Mouse (Mus musculus): Measurements from ENCODE around the gene Itgb8.

Itgb8 gene

DNA sequence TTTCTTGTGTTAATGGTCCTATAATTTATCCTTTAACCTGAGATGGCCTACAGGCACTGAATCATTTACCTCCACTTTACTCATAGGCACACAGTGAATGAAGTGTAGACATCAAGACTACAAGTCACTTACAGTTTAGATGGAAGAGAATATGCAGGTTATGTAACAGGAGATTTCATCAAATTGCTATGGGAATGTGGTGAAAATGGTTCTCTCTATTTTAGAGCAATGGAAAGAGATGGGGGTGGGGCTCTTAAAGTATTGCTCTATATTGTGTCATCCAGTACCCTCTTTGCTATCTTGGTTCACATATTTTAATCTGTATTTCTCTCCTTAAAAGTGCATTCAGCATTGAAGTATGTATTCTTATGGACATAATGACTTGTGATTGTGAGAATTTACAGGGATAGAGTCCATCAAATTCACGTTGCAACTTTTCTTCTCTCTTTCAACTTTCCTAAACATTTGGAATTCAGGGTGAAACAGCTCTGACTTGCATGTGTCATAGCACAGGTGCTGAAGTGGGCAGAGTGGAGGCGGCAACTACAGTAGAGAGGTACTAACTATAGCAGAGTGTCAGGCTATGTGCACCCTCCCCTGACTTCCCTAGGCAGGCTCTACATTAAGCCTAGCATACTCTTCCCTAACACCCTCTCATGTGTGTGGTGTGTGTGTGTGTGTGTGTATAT is 29.1 kb downstream of the Itgb8 start:
- no peak for DNase-seq (ENCODE audit: low spot score)

DNA sequence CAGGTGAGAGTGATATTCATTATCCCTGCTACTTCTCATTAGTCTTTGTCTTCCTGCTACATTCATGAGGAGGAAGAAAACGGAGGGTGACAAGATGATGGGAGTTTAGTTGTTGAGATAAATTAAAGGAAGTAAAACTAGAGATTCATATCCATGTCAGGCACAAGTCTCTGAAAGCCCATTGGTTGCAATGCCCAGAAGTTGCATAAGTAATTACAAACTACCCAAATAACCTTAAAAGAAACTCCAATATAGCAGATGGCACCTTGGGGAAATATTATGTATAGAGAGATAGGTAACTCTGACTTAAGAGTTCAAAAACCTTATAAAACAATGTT is 31.2 kb downstream of the Itgb8 start:
- no peak for DNase-seq (ENCODE audit: low spot score)

DNA sequence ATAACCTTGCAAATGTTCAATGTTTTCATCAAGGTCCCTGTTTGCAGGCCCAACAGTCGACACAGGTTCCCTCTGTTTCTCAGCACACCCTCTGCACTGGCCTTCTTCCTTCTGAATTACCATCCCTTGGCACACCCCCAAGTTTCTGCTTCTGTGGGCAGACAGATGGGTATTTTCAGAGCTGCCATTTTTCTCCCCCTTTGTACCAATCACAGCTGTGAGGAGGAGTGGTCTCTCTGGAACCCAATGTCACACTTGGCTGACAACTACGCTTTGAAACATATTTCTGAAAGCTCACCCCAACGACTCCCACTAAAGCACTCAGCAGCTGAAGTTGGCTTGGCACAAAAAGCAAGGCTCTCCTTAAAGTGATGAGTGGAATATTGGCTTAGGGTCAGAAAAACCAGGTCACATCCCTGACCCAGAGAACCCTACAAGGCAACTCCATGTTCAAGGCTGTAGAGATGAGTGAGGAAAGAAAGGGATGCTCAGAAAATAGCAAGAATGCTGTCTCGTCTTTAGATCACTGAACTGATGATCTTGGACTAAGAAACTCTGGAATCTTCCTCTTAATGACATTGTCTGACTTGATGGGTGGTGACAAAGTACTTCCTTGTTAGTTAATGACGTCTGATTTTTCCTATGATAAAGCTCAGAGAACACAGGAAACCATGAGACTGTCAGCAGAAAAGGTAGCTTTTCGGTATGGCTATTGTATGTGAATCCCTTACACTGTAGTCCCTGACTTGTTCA is 31.7 kb downstream of the Itgb8 start:
- no peak for DNase-seq (ENCODE audit: low spot score)

DNA sequence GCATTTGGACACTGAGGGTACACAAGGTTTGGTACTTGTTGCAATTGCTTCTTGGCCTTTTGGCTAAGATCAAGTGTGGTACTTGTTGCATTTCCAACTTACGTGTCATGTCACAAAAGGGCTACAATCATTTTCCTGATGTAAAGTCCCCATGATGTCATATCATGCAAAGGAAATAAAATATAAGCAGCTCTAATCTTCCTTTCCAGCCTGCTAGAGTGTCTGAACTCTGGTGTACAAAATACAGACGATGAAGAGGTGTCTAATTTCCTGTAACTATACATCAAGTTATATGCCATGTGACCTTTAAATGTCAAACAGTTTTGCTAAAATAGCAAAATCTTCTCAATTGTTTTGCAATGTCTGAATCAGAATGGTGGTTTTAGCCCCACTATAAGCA is 34.2 kb downstream of the Itgb8 start:
- no peak for DNase-seq (ENCODE audit: low spot score)

DNA sequence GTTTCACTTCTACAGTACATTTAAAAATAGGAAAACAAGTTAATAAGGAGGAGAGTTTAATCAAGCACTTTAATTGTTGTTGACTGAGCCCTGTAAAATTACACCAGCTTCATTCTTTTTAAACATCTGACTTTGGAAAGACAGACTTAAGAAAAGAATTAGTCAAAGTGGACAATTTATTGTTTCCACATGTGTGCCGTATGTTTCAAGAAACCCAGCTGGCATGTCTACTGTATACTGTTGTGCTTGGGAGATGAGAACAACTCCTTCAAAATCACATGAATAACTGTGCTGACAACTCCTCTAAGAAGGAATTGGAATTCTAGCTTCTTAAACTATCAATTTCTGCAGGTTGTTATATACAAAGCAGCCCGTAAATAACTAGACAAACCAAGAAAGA is 35.8 kb downstream of the Itgb8 start:
- DNase-seq (ENCODE audit: low spot score), result no peak

DNA sequence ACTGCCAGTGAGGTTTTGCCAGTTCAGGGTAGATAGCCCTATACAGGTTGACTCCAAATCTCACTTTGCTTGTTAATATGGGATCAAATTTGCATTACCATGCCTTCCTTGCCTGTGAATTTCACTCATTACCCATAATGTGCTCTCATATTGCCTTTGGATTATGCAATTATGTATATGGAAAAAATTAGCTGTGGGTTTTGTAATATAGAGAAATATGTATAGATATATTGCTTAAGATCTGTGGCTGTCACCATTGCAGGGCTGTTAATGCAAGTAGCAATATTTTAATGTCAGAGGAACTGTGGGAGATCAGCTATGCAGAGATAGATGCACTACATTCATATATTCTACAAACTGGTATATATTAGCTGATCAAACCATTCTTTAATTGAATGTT is 43.5 kb downstream of the Itgb8 start:
- DNase-seq (ENCODE audit: low spot score), result no peak

DNA sequence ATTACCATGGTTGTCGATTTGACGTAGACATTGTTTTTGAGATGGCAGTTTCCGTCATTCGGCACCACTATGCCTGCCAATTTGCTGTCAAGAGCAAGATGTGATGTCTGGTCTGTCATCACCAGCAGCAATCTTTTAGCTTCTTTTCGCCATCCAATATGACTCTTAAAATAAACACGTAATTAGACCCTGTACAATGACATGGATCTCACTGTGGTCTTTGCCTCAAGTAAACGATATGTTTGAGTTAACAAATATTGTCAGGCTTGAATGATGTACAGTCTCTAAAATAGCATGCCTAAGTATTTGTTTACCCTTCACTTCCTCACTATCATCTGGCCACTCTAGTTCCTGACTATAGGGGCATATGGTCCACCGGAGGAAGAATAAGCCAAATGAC is 48.8 kb downstream of the Itgb8 start:
- no peak for DNase-seq (ENCODE audit: low spot score)

DNA sequence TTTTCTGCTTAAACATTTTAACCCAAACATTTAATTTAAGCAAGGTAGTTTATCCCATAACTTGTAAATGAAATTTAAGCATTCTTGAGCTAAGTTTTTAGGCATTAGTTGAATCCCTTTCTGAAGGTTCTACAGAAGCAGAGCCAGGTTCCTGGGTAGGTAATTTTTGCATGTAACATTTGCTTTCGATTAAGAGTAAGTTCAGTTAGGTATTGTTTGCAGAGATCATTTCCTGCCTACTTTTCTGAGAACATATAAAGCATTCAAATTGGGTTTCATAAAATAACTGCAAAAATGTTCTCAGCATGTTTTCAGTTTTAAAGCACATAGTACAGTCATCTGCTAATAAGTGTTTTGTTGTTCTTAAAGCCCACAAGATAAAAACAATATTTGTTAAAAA is 53.2 kb downstream of the Itgb8 start:
- no peak for DNase-seq (ENCODE audit: low spot score)

DNA sequence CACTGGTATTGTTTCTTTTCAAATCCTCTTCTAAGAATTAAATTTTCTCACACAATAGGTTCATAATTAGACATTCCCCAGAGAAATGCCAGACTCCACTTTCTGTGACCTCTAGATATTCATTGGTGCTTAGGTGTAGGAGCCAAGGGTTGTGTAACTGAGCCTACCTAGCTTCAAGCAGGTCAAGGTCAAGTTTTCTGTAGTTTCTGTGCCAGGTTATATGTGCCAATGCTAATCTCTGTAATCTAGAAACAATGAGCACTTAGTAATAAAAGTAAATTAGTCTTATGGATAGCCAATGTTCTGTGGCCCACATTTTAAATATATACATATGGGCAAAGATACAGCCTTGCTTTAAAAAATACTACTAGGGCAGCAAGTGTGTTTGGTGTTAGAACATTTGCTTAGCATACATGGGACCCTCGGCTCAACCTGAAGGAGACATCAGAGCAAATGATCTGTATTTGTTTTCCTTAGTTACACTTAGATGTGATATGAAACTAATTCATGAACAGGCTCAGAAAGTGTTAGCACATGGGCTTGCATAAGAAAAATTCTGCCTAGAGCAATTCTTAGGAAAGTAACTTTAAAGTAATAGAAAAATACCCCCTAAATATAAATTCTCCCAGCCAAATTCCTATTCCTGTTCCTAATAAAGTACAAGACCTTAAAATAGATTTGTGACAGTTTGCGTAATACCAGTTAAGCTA is 56.2 kb downstream of the Itgb8 start:
- DNase-seq (ENCODE audit: low spot score), result no peak

DNA sequence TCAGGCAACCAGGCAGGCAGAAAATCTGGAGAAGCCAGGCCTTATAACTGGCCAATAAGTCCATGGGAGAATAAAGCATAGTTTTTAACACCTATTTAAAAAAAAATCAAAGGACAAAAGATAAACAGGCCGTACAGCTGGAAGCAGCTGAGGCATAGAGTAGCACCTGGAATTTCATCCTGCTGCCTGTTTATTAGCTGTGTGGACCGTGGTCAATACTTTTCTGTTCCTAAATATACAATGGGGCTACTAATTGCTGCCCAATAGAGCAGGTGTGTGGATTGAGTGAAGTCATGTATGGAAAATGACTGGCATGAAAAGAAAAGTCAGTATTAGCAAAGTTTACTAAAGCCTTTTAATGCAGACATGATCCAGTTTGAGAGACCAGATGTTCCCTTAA is 62.6 kb downstream of the Itgb8 start:
- DNase-seq (ENCODE audit: low spot score), result no peak

DNA sequence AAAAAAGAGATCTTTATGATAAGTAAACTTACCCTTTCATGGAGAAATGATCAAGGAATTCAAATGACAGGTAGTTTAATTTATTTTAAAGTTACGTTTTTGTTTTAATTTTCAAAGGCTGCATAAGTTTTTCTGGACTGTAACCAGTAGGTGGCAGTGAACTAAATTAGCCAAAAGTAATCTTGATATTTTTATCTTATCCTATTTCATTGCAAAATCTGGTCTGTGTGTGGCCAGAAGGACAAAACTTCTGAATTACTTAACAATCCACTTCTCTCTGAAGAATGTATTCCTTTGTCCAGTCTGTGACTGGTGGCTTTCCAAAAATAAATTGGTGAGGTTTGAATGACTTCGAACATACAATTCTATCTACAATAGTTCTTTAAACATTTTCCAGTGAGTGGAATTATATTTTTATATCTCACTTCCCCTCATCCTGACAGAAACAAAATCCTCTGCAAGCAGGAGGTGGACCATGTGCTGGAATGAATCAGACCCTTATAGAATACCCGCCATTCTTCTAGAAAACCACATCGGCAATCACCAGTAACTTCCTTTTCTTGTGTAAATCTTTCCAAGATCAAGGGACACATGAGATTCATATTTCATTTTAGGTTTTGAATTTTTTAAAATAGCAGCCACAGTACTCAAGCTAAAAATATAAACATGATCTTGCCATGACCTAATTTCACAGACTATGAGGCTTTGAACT is 68.6 kb downstream of the Itgb8 start:
- peak; percentile 21 for DNase-seq (ENCODE audit: low spot score)

DNA sequence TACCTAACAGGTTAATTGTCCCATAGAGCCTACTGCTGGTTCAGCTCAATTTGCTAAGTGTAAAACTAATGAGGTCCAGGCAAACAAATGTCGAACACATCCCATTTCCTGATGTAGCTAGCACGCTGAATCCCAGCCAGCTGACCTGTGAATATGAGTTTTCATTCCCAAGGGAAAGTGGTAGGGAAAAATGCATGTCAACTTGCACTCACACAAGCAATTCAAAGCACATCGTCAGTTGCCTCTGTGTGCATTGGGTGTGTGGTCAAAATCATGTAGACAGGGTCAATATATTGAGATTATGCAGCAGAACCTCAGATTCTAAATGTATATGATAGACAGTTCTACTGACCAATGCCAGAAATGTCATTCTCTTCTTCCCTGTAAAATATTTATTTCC is 69.5 kb downstream of the Itgb8 start:
- no peak for DNase-seq (ENCODE audit: low spot score)

DNA sequence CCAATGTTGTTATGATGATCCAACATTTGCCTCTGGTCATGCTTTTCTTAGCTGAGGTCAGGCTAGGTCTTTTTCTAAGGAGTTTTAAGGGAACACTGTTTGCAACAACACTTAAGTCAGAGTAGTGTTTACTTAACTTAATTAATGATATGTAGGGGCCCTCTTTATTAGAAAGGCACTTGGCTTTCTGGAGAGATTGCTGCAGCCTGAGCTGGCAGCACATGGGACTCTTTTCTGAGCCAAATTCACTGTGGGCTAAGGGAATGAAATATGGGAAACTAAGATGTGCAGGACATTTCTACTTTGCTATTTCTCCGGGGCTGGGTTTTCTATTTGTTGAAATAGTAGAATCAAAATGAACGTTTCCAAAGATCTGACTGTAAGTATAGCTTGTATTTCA is 73.5 kb downstream of the Itgb8 start:
- DNase-seq (ENCODE audit: low spot score), result peak; percentile 26

DNA sequence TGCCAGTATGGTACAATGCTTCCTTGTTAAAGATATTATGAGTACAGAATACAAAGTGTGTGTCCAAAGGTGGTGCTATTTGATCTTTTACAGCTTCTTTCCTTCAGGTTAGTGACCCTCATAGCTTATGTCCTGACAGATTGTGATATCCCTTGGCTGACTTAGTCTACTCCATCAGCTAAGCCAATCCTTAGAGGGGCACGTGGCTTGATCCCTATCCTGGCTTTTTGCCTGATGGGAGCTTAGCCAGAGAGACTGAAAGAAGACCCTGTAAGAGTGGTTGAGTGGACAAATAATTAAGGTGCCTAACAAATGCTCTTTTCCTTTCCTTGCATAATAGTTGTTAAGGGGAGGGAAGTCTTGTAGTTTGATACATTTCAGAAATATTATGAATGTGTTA is 73.9 kb downstream of the Itgb8 start:
- no peak for DNase-seq (ENCODE audit: low spot score)

DNA sequence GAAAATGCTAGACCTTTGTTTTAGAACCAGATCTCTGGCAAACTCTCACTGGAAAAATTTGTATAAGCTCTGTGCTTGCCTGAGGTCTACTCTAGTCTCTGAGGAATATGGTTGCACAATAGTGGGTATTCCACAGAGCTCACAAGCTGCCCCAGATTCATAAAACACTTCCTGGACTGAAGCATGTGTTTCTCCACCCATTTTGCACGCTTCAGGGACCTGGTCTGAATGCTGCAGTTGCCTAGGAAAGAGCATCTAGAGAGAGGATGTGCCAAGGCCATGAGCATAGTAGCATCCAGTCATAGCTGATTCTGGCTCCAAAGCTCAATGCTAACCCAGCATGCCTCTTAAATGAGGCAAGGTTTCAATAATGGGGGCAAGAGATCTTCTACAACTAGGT is 74.4 kb downstream of the Itgb8 start:
- DNase-seq (ENCODE audit: low spot score), result peak; percentile 61

DNA sequence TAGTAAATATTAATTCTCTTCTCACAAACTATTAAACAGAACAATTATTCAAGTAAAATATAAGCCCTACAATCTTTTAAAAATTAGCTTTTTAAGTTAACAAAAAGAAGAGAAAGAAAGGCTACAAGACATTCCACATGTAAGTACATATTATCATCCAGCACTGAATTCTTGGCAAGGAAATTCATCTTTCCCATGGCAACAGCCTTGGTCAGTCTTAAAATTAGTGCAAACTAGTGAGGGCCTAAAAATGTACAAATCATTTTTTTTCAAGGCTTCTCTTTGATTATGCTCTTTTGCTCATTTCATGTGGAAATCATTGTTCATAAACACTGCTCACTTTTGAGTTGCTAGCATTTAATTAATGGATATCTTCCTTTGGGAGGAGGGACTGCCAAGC is 77.8 kb downstream of the Itgb8 start:
- no peak for DNase-seq (ENCODE audit: low spot score)

DNA sequence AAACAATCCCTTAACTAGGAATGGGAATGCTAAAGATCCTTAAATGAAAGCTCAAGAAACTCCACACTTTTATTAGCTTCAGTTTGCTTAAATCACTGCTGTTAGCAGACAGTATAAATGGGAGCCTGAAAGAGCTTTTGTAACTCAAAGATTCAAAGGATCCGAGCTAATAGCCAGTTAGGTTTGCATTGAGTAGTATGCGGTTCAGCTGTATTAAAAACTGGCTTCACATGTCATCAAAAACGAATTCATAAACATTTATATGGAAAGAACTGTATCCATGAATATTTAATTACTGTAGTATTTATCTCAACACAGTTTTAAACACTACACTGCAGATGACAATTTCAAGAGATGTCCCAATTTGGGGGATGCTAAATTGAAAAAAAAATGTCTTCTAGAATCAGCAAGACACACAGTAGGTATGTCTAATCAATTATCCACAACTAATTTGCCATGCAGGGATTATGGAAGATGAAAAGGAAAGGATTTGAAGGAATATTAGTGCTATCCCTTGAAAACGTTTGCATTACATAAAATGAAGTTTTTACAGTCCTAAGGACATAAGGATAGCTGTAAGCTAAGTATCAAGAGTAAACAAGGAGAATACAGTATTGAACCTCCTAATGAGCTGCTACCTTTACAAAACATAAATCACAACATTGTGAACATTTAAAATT is 79.2 kb downstream of the Itgb8 start:
- no peak for DNase-seq (ENCODE audit: low spot score)

DNA sequence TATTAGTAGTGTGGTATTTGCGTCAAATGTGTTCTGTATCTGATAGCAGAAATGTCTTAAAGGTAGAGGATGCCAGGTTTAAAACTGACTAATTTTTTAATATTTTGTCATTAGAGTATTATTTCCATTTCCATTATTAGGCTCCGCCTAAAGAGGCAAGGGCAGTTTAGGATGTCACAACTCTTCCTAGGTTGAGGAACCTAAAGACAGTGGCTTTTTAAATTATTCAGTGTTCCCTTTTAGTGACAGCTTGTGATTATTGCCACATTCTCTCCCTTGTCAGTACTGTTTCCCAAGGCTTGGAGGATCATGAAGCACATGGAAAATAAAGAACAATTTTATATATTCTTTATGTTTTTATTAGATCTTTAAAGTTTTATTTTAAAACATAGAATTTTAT is 80.9 kb downstream of the Itgb8 start:
- no peak for DNase-seq (ENCODE audit: low spot score)

DNA sequence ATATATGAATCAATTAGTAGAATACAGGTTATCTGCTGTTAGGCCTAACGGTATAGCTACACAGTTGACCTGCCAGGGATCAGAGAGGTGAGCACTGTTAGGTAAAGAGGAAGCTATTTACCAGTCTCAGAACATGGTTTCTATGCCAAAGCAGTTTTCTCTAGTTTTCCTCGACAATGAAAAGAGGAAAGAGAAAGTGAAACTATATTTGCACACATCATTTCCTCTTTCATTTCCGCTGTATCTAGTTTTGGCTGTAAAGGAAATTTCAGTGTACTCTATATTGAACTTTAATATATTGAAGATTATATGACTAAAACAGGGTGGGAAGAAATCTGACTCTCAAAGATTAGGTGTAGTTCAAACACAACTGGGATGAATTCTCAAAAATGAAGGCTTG is 81.5 kb downstream of the Itgb8 start:
- DNase-seq (ENCODE audit: low spot score), result peak; percentile 10

DNA sequence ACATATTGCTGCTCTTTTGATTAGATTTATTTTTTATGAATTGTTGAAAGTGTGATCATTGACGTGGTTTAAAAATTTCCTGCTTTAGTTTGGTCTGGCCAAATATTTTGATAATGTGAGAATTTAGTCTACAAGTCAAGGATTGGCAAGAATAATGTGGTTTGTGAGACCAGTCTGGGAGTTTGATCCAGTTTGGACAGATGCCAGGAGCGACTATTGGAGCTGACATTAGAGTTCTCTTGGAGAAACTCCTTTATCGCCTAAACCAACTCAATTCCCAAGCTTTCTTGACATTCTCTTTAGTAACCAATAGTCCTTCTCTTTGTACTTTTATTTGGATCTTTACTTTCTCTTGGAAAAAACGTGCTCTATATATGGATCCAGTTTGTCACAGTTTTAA is 83.0 kb downstream of the Itgb8 start:
- DNase-seq (ENCODE audit: low spot score), result peak; percentile 26

DNA sequence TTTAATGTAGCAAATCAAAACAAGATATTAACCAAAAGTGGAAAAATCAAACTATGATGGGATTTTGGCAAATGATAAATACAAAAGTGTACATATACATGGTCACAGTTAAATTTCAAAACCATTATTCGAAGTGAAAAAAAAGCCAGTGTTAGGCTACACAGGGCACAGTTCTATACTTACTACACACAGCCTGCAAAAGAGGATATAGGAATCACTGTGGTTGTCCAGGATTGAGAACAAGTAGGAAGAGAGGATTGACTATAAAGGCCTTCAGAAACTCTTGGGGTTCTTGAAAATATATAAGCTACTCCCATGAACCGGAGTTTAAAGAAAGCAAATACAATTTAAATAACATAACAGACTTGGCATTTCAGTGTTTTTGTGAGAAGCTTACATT is 87.6 kb downstream of the Itgb8 start:
- DNase-seq (ENCODE audit: low spot score), result no peak

DNA sequence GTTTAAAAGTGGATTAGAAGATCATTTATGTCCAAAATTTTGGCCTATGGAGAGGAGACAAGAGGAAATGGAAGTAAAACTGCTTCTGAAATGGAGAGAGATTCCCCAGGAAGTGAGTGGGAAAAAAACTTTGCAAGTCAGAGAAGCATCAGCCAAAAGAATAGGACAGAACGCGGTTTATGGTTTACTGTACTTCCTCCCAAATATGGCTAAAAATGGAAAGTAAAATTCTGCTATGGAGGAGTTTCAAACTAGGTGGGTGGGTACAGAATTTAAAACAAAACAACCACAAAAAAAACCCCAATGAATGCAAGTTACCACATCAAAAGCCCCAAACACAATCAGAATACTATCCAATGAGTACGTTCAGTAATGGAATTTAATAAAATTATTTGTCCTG is 90.8 kb downstream of the Itgb8 start:
- no peak for DNase-seq (ENCODE audit: low spot score)

Measured in adipocyte (in vitro differentiated cells).